Mouse (Mus musculus) NIH3T3 (cell line): ENCODE measurements around the gene Erf.
A peak's percentile ranks its signal among the peaks of the same experiment; 100 is the strongest.

Experiments used
- DNase-seq: peaks from one replicate; pipeline ENCODE4 v3.0.0-alpha.2; 2012; ENCODE audit warnings: low read depth

Gene Erf

DNA sequence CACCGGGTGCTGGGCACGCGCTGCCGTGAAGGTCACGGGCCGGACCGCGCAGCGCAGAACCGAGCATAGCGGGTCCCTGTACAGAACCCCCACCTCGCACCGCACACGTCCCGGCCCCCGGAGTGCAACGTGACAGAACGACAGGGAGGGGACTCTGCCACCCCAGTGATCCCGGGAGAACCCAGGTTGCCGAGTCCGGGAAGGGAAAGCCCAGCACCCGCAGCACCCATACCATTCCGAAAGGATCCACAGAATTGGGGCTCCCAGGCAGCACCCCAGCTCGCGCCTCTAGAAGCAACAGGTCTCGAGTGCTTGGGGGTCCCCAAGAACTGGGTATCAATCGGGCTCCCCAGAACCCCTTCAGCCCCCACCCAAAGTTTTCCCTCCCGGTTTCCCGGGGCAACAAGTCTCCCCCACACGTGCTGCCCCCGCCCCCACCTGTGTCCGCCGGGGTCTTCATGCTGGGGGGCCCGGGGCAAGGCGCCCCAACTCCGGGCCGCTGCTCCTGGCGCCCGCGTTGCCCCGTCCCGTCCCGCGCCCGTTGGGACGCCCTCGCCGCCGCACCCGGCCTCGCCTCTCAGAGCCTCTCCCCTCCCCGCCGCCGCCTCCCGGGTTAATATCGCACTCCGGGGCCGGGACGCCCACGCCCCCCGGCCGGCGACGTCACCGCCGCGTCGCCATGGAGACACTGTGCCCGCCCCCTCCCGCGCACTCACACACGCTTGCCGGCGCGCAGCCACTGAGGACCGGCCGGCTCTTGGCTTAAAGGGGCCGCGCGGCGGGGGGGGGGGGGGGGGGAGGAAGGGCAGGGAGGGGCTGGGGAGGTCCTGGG is at the start of gene Erf:
TSS of gene Erf (minus strand) at position 621 of the 832 bp plus-strand sequence.
- DNase-seq: peak; percentile 98

DNA sequence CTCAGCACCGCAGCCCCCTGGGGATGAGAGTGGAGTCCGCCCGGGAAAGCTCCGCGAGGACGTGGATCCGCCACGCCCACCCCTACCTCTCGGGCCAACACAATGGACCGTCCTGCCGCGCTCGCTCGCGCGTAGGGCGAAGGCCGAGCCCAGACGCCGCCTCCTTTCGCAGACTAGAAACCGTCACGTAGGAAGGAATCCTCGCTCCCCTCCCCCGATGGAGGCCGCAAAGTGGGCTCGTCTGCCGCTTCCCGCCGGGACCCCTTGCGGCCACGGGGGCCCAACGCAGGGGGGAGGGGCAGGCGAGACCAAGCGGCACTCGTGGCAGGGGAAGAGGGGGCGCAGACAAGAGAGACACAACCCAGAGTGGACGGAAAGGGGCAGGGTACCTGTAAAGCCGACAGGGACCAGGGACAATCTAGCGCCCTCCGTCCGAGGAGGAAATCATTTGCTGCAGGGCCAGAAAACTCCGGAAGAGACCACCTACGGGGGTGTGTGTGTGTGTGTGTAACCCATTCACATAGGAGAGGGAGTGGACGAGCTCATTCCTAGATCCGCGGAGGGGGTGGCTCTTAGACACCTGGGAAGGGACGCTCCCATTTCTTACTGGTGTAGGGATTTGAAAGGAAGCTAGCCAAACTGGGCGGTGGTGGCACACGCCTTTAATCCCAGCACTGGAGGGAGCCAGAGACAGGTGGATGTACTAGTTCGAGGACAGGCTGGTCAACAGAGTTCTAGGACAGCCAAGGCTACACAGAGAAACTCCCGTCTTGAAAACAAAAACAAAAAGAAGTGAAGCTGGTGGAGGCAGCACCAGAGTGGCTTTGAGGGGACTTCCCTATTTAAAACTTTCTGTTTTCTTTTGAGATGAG is 47.1 kb upstream of the Erf start, which contains the start of gene Pafah1b3:
TSS of gene Pafah1b3 (minus strand) at position 533 of the 872 bp plus-strand sequence.
- DNase-seq: peak; percentile 95

DNA sequence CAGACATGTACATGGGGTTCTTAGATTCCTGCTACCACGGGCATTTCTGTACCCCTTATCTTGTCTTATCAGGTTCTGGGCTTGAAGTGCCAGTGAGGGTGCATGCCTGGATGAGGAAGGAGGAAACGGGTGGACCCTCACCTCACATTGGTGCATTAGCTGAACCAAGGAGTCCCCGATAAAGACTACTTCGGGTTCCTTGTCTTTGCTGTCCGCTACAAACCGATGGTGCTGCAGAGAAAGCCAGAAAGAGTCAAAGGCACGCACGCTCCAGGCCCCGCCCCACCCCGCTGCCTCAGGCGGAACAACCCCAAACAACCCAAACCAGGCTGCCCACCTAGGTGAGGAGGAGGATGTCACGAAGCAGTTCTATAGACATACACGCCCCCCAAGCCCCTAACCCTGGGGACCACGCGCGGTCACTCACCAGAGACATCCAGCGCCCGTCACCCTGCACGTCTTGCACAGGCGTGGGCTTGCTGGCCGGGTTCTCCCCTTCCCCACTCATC is 46.4 kb upstream of the Erf start:
- DNase-seq: peak; percentile 67

DNA sequence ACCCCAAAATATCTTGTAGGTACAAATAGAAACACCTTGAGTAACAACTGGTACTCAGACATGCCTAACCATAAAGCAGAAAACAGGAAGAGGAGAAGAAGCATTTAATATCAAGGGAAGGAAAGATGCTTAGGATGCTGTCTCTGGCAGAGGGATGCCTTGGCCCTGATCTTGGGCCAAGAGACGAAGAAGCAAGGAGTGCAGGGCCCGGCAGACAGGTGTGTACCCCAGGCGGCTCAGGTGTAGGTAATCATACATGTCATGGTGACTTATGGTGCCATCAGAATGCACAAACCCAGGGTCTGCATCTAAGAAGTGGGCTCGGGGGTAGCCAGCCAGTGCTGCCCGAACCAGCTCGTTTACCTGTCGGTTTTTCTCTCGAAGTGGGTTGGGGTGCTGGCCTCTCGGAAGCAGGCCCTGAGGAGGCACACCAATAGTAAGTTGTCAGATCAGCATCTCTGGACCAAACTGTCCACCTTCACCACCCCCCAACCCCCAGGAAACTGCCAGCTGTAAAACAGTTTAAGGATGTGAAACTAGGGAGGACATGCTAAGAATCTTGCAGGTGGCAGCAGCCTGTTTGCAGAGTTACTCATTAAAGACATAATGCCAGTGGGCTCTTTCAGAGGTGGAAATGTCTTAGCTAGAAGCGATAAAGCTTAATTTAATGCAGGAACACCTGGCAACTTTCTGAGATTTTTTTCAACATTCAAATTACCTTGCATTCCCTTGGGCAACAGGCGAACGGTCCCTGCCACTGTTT is 44.6 kb upstream of the Erf start:
- no peak for DNase-seq

DNA sequence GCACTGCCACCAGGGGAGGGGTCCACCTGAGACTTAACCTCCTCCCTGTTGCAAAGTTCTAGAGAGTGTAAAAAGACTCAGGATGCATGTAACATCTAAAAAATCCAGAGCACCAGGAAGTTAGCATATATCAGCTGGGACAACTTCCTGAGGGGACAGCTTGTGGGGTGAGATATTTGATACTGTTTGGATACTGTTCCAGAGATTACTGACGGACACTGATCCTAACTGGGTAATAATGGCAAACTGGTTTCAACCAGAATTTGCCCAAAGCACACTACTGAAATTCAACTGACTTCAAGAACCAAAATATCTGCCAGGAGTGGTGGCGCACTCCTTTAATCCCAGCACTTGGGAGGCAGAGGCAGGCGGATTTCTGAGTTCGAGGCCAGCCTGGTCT is 43.9 kb upstream of the Erf start:
- DNase-seq: no peak

DNA sequence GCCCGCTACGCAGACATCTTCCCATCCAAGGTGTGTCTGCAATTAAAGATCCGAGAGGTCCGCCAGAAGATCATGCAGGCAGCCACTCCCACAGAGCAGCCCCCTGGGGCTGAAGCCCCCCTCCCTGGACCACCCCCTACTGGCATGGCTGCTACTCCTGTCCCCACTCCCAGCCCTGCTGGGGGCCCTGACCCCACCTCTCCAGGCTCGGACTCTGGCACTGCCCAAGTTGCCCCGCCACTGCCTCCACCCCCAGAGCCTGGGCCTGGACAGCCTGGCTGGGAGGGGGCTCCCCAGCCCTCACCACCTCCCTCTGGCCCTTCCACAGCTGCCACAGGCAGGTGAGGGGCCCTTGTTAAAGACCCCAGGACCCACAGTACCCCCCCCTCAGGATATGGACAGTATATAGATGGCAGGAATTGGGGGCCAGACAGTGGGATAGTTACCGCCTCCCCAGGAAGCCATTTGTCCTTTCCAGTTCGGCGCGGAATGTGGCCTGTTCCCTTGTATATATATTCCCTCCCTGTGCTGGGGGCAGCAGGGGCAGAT is 42.7 kb upstream of the Erf start:
- DNase-seq: no peak

DNA sequence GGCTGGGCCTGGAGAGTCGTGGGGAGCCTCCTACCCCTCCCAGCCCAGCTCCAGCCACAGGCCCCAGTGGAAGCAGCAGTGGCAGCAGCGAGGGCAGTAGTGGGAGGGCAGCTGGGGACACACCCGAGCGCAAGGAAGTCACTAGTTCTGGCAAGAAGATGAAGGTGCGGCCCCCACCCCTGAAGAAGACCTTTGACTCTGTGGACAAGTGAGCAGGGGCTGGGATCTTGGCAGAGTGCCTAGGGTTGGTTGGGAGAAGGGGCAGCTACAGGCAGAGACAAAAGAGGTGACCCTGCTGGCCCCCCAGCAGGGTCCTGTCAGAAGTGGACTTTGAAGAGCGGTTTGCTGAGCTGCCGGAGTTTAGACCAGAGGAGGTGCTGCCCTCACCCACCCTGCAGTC is 41.5 kb upstream of the Erf start:
- no peak for DNase-seq

DNA sequence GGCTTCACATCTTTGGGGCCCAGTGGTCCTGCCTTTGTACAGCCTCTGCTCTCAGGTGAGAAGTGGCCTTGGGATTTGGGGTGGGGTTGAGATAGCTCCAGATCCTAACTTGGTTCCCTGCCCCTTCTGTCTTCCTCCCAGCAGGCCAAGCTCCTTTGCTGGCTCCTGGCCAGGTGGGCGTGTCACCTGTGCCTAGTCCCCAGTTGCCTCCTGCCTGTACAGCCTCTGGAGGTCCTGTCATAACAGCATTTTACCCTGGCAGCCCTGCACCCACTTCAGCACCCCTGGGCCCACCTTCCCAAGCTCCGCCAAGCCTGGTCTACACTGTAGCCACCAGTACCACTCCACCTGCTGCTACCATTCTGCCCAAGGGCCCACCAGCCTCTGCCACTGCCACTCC is 40.4 kb upstream of the Erf start:
- peak; percentile 69 for DNase-seq

DNA sequence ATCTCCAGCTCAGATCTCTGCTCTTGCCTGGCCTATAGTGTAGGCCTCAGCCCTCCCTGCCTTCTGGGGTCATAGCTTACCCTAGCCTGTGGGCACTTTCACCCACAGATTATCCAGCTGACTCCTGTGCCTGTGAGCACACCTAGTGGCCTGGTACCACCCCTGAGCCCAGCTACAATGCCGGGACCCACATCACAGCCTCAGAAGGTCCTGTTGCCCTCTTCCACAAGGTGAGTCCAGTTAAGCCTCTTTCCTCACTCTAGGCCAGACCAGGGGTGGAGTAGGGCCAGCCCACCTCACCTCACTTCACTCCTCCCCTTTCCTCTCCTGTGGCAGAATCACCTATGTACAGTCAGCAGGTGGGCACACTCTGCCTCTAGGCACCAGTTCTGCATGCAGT is 39.9 kb upstream of the Erf start:
- DNase-seq: no peak

DNA sequence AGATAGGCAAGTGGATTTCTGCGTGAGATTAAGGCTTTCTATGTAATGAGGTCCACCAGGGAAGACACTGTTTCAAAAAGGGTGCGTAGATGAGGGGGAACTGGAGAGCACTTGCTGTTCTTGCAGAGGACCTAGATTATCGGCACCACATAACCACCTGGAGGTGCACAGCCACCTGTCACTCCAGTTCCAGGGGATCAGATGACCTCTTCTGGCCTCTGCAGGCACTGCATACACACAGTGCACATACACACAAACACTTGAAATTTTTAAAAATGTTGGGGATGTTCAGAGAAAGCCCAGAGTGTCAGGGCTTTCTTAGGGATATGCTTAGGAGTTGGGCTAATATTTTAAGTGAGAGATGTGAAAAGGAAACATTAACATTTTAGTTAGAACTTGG is 39.4 kb upstream of the Erf start:
- DNase-seq: no peak

DNA sequence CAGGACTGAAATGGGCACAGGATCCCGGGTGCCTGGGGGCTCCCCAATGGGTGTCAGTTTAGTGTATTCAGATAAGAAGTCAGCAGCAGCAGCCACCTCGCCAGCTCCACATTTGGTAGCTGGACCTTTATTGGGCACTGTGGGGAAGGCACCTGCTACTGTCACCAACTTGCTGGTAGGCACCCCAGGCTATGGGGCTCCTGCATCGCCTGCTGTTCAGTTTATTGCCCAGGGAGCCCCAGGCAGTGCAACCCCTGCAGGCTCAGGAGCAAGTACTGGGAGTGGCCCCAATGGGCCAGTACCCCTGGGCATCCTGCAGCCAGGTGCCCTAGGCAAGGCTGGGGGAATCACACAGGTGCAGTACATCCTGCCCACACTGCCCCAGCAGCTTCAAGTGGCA is 38.2 kb upstream of the Erf start:
- DNase-seq: no peak

DNA sequence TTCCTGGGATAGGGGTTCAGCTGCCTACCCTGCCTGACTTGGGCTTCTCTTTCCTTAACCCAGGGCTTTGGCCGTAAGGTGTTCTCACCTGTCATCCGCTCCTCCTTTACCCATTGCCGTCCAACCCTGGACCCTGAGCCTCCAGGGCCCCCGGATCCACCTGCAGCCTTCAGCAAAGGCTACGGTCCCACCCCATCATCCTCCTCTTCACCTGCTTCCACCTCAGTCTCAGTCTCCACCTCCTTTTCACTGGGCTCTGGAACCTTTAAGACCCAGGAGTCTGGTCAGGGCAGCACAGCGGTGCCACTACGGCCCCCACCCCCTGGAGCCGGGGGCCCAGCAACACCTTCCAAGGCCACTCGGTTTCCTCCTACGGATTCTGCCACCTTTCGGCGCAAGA is 37.5 kb upstream of the Erf start:
- no peak for DNase-seq

DNA sequence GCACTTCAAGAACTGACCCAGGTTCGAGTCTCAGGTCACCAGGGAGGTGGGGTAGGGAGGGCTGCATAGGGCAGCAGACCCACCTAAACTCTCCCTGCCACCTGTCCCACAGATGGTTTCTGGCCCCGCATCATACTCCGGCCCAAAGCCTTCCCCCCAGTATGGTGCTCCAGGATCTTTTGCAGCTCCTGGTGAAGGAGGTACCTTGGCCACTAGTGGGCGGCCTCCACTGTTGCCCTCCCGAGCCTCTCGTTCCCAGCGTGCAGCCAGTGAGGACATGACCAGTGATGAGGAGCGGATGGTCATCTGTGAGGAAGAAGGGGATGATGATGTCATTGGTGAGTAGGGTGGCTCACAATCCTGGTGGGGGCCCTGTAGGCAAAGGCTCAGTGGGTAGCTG is 36.4 kb upstream of the Erf start:
- peak; percentile 38 for DNase-seq

DNA sequence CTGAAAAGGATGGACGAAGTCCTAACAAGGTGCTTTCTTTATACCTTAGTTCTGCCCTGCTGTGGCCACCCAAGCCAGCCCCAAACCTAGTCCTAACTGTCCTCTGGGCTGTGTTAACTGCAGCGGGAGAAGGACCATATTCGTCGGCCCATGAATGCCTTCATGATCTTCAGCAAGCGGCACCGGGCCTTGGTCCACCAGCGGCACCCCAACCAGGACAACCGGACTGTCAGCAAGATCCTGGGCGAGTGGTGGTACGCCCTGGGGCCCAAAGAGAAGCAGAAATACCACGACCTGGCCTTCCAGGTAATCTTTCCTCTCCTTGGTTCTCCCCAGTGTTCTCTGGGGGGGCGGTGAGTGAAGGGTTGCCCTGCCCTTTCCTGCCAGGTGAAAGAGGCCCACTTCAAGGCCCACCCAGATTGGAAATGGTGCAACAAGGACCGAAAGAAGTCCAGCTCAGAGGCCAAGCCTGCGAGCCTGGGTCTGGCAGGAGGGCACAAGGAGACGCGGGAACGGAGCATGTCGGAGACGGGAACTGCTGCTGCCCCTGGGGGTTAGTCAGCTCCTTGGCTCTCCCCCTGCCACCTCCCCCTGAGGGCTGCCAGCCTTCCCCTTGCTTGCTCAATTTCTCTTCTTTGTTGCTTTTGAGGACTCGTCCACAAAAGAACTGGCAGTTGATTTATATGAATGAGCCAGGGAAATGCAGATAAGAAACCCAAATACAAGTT is 35.1 kb upstream of the Erf start:
- DNase-seq: no peak

DNA sequence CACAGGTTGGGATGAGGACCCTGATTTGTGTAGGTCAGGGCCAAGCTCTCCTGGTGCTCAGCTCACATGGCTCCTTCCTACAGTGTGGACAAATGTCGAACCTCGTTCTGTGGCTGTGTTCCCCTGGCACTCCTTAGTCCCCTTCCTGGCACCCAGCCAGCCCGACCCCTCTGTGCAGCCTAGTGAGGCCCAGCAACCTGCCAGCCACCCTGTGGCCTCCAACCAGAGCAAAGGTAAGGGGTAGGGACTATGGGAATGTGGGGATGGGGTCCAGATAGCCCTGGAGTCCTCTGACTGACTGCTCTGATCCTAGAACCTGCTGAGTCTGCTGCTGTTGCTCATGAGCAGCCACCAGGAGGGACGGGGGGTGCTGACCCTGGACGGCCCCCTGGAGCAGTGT is 34.2 kb upstream of the Erf start:
- no peak for DNase-seq

DNA sequence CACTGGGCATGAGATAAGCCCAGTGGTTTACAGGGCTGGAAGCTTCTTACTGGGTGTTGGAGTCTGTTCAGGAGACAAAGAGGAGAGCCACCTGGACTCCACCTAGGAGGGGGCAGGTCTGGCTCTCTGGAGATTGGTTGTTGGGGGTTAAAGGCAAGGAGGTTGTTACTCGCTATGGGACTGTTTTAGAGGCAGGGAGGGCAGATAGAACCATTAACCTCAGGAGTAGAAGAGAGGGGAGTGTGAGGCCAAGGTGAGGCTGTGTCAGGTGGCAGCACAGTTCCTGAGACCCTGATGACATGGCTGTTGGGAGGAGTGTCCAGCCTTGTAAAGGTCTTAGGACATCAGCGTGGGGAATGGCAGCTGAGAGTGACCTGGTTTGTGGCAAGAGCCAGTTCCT is 33.6 kb upstream of the Erf start:
- DNase-seq: no peak

DNA sequence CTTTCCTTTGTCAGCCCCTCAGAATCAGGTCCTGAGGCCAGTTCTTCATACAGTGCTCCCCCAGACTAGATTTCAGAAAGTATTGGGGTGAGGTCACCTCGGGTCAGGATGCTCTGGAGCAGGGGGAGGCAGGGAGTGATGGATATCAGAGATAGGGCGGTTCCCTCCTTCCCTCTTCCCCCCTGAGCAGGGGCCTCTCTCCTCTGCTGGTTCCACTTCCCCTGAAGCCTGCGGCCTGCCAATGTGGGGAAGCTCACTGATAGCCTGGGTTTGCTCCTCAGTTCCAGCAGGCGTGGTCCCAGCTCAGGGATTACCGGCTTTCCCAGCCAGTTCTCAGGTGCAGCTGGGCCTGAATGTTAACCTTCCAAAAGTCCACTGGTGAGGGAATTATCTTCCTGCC is 33.1 kb upstream of the Erf start:
- peak; percentile 58 for DNase-seq

DNA sequence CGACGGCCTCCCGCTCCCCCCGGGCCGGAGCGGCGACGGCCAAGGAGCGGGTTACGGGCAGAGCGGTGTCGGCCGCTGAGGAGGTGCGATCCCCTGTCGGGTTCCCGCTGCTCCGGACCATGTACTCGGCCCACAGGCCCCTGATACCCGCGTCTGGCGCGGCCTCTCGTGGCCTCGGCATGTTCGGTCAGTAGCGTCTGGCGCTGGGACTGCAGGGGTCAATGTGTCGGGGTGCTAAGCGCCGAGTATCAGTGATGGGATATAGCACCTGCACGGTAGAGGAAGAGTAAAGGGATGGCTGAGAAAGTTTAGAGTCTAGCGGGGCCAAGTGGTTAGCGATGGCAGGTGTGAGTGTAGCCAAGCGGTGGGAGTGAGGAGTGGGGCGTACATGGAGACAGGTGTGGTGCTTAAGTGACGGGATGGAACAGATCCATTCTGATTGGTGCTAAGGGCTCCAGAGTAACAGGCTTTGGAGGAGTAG is 32.2 kb upstream of the Erf start:
- no peak for DNase-seq

DNA sequence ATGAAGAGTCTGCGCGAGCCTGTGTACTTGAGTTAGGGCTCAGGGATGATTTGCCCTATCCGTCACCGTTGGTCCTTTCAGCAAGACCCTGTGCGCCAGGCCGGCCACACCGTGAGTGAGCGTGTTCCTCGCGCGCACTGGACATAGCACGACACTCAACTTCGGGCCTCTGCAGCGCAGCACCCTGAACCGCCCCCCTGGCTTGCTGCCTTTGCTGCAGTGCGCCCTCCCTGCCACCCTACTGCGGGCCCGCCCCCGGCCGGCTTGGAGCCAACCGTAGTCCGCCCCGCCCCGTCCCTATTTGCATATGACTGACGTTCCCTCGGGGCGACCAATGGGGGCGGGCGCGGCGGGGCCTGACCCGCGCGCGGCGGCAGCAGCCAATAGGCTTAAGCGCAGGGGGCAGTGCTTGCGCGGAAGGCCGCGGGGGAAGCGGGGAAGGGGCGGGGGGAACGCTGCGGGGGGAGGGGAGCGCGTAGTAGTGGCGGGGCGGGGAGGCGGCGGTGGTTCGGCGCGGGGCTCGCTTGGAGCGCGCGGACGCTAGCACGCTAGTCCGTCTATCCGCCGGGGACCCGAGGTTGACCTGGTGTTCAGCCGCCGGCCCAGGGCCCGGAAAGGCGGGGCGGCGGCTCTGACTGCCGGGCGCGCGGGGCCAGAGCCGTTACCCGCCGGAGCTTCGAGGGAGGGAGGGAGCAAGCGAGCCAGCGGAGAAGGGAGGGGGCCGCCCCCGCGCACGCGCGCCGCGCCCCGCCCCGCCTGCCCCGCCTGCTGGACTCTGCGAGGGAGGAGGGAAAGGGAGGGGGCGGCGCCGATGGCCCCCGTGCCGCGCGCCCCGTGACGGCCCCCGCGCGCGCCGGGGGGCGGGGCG is 31.4 kb upstream of the Erf start:
- DNase-seq: peak; percentile 100

DNA sequence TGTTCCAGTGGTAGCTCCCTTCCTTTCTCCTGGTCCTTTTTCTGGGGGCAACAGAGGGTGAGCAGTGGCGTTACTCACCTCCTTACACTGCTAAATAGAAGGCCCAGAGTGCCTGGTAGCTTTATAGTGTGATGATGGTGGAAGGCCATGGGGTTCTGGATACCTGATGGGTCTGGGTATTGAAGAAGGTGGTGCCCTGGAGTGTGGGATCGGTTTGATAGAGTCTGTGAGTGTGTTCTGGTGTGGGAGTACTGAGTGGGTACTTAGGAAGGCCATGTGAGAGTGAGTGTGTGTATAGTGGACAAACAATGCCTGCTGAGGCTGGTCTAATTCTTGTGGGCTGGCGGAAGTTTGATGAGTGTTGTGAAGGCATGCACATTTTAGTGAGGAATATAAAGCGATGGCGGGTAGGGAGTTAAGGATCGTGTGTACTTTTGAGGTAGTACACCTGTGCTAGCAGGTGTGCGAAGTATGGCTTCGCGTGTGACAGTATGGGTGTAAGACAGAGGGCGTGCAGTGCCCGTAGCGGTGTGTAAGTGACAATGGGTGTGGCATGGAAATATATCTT is 30.7 kb upstream of the Erf start:
- DNase-seq: peak; percentile 53
